Mouse (Mus musculus) c-Kit-positive CD71-negative TER-119-negative erythroid progenitor cells, embryonic 14.5 days (primary cell): ENCODE measurements around the gene Wipf2.
"Not testable (repeated sequence)": the region's sequence is repeated elsewhere in the genome, so short reads cannot be mapped to it uniquely, and the experiment has no call there.

Experiments
- DNase-seq: peaks from one replicate; pipeline ENCODE4 v3.0.0-alpha.2; 2013; ENCODE audit warnings: low read depth

The Wipf2 gene

GRCm38 (mm10) chr11:98910415-98910814 is 47.0 kb downstream of the Wipf2 start:
- no peak for DNase-seq

DNA sequence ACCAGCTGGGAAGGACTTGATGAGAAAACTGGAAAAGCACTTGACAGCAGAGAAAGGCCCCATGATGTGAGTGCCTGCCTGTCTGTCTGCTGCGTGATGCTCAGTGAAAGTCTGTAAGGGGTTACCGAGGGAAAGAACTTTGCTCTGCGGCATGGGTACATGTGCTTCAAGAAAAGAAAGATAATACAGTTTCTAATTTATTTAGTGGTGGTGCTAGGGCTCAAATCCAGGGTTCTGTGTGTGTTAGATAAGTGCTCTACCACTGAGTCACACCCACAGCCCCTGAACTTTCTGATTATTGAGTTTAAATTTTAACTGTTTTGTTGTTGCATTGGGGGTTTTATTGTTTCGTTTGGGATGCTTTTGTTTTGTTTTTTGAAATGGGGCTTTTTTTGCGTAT is 48.1 kb downstream of the Wipf2 start:
- no peak for DNase-seq

GRCm38 (mm10) chr11:98914196-98914595 is 50.8 kb downstream of the Wipf2 start:
- no peak for DNase-seq

GRCm38 (mm10) chr11:98916376-98916775 is 52.9 kb downstream of the Wipf2 start:
- DNase-seq, result not testable (repeated sequence)

DNA sequence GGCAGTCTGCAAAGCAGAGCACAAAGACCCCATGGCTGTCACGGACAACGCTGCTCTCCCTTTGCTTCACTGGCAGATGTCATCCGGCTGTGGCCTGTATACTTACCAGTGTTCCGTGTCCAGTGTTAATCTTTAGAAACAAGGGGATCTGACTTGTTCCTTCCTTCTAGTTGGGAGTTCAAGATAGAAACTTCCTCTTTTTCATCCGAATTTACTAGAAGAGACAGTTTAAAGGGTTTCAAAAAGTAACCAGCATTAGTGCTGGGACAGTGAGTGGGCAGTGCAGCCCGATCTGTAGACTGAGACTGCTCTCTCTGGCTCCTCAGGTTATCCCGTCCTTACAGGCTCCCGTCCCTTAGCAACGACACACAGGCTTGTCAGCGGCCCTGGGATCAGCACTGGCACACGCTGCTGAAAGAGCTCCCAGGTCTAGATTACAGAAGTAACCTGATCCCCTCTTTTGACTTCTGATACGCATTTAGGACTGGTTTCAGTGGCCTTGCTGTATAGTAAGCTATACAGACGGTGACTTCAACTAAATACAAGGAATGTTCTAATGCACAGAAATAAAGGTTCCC is 54.1 kb downstream of the Wipf2 start:
- DNase-seq, result no peak

- DNase-seq, result no peak
Observed at GRCm38 (mm10) chr11:98918231-98918630, 54.8 kb downstream of the Wipf2 start.

DNA sequence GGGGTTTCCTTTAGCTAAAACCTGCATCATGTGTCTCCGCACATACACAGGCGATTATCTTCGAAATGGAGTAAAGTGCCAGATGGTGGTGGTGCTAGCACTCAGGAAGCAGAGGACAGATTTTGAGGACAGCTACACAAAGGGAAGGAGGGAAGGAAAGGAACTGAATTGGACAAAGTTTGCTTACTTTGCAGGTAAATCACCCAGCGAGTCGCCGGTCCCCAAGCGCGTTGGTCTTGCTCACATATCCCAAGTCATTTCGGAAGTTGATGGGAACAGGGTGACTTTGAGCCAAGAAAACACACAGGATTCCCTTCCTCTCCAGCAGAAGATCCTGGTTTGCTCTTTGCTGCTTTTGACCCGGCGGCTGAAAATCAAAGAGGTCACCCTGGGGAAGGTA is 55.6 kb downstream of the Wipf2 start:
- DNase-seq, result no peak

DNA sequence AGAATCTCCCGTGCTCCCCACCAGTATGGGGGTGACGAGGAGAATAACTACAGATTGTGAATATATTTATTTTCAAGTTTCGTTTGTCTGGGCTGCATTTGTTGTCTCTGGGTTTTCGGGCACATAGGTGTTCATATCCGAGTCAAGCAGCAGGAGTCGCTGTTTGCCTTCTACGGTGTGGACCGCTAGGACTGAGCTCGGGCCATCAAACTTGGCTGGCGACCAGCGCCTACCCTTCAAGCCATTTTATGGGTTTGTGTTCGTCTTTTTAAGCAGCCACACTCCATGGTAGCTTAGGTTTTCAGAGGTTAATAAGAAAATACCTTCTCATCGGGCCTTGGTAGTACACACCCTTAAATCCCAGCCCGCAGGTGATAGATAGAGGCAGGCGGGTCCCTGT is 58.4 kb downstream of the Wipf2 start:
- not testable (repeated sequence) for DNase-seq

- DNase-seq, result not testable (repeated sequence)
Observed at GRCm38 (mm10) chr11:98922307-98922706, 58.9 kb downstream of the Wipf2 start.

DNA sequence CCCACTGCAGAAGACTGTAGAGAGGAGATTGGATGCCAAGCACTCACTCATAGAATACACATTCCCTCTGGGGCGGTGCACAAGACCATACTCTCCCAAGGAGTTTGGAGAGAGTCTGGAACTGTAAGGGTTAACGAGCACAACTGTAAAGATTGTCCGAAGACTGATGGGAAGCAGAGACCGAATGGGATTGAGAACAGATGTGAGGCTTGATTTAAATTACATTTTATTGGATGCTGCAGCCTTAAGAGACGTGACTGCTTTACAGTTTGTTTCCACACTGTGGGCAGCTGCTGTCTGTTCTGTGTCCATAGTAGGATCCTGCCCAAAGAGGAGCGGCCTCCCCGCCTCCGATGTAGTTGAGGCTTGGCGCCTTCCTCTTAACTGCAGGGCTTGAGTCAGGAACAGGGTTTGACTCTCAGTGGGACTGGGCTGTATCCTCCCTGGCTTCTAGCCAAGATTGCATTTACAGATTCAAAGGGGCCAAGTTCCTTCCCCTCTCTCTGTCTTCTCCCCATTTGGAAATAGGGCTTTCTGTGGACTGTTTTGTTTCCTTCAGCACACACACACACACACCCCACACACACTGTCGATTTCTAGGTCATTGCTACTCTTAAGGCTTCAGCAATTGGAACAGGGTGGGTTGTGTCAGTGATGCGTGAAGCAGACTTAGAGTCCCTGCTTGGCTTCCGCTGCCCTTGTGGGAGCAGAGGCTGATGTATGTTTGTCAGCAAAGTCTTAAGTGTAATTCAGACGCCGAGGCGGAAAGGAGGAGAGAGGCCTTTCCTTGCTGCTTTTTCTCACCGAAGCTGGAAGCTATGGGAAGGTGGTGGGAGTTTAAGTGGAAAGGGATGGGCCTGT is 59.6 kb downstream of the Wipf2 start:
- not testable (repeated sequence) for DNase-seq

GRCm38 (mm10) chr11:98924633-98925175 is 61.3 kb downstream of the Wipf2 start:
- DNase-seq, result no peak

DNA sequence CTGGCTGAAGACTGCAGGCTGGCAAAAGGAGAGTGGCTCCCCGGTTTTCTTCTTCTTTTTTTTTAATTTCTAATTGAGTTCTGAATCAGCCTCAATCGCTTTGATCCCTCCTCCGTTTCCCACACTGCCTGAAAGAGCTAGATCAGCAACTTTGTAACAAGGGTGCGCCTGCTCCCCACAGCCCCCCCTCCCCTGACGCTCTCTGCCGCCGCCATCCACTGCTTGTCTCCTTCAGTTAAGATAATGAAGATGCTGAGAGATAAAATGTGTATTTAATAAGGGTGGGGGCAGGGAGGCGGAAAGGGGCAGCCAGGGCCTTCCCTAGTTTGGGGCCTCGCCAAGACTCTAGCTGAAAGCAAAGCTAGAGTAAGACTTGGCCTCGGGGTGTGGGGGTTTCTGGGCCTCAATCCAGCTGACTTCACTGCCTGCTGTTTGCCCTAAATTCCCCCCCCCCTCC is 61.9 kb downstream of the Wipf2 start:
- DNase-seq, result no peak

- no peak for DNase-seq
Observed at GRCm38 (mm10) chr11:98925868-98926311, 62.5 kb downstream of the Wipf2 start.

DNA sequence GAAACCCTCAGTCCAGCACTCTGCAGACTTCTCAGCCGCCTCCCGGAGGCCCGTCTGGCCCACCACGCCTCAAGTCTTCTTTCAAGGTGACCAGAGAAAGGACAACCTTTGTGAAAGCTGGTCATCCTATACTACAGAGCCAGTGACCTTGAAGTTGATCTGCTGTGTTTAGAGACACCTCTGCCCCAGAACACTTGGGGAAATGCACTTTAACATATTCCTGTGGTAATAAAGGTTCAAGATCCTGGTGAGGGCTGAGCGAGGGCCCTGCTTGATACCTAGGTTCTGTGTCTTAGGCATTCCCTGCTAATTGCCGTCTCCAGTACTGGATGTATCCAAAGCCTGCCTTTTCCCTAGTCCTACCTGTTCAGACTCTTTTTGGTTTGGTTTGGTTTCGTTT is 63.1 kb downstream of the Wipf2 start:
- no peak for DNase-seq

- no peak for DNase-seq
Observed at GRCm38 (mm10) chr11:98927438-98928076, 64.1 kb downstream of the Wipf2 start, which contains the start of gene Rara. Rara (plus strand) TSS chr11:98927818.

GRCm38 (mm10) chr11:98928186-98928893 is 64.9 kb downstream of the Wipf2 start:
- DNase-seq, result no peak

DNA sequence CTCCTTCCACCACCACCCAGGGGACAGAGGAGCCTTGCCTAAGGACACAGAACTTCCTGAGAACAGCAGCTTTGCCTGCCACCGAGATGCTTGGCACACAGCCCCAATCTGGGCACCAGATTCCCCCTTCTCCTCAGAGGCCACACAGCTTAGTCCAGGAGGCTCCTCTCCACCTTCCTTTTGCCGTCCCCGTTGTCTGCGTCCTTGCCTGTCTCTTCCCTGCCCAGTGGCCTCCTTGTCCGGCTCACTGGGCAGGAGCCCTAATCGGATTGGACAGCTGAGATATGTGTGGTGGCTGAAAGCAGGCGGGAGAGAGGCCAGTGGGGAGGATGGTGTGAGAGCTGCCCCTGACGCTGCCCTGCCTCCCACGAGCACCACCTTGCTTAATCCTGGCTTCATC is 66.1 kb downstream of the Wipf2 start:
- no peak for DNase-seq

DNA sequence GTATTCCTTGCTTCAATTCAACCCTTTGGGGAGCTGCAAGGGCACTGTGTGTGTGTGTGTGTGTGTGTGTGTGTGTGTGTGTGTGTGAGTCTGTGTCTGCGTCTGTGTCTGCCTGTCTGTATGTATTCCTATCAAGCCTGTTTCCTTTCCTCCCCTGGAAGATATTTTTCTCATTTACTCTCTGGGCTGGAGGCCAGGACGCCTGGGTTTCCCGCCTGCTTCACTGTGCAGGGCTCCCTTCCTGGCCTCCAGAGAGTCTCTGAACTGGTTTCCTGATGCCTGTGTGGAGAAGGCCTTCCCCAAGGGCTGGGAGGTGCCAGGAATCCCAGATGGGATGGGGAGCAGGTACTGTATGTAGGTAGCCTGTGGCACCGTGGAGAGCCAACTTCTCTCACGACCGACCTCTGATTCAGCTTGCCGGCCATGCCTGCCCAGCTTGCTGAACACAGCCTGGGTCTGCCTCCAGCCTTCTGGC is 66.7 kb downstream of the Wipf2 start:
- no peak for DNase-seq

- no peak for DNase-seq
Observed at GRCm38 (mm10) chr11:98930773-98931512, 67.5 kb downstream of the Wipf2 start.

- DNase-seq, result no peak
Observed at GRCm38 (mm10) chr11:98931513-98932292, 68.3 kb downstream of the Wipf2 start.
